Mouse (Mus musculus) forebrain, postnatal 0 days (tissue): ENCODE results near the gene Inpp5a. TPM values are rescaled to one million over a fixed set of nuclear protein-coding genes. Genes with fewer than 3 reads are reported as not detected.

Experiments used
- ATAC-seq: fragments of 200-750 bp; cut with Nextera tagmentation; 2 replicates; pipeline ENCODE4 v1.8.0; 2017; ENCODE audit warnings: mild to moderate bottlenecking, moderate library complexity
- DNase-seq: peaks from one replicate; pipeline ENCODE4 v3.0.0-alpha.2; 2015
- H3K27ac ChIP-seq: fragments of 300-500 bp; sonication (generic); 2 replicates; pipeline ENCODE4 v1.5.1; 2014; ENCODE audit warnings: low read depth, mild to moderate bottlenecking, antibody characterized with exemption, low read length, moderate library complexity, mixed read lengths
- H3K27me3 ChIP-seq: fragments of 300-500 bp; sonication (generic); 2 replicates; pipeline ENCODE4 v1.6.1; 2014; ENCODE audit warnings: mild to moderate bottlenecking, low read length, mixed read lengths; ENCODE audit not compliant: insufficient read depth
- H3K36me3 ChIP-seq: fragments of 300-500 bp; sonication (generic); 2 replicates; pipeline ENCODE4 v1.6.1; 2014; ENCODE audit warnings: mild to moderate bottlenecking, moderate library complexity; ENCODE audit not compliant: insufficient read depth
- H3K4me1 ChIP-seq: fragments of 300-500 bp; sonication (generic); 2 replicates; pipeline ENCODE4 v1.6.1; 2014; ENCODE audit warnings: antibody characterized with exemption; ENCODE audit not compliant: insufficient read depth
- H3K4me2 ChIP-seq: fragments of 300-500 bp; sonication (generic); 2 replicates; pipeline ENCODE4 v1.6.1; 2014; ENCODE audit warnings: low read depth, mild to moderate bottlenecking, moderate library complexity
- H3K4me3 ChIP-seq: fragments of 300-500 bp; sonication (generic); 2 replicates; pipeline ENCODE4 v1.5.1; 2014; ENCODE audit warnings: low read depth, low read length, mixed read lengths
- H3K9ac ChIP-seq: fragments of 300-500 bp; sonication (generic); 2 replicates; pipeline ENCODE4 v1.6.1; 2014; ENCODE audit warnings: mild to moderate bottlenecking
- H3K9me3 ChIP-seq: fragments of 300-500 bp; sonication (generic); 2 replicates; pipeline ENCODE4 v1.6.1; 2016; ENCODE audit warnings: low read length
- CTCF ChIP-seq: sonication (generic); IDR thresholded peaks from 2 replicates; pipeline ENCODE4 v1.5.1; 2016; ENCODE audit warnings: antibody characterized with exemption, control low read depth, low read depth
- WGBS: fragments of 180-500 bp; shearing (Covaris S2); extraction: QIAGEN DNeasy Blood & Tissue Kit; methylation state at CpG from one replicate; pipeline ENCODE4 v1.1.7; 2014; 5-methylcytosine and 5-hydroxymethylcytosine counted together
- polyA plus RNA-seq: library from polyadenylated mRNA; unstranded; fragments of >200 nt; fragmentation: Nextera tagmentation; extraction: Ambion mirVana; gene quantifications from 2 replicates; pipeline ENCODE4 v1.2.1, GENCODE M21; 2015
- total RNA-seq: library from RNA; depleted of rRNA; stranded (reverse); fragments of >200 nt; gene quantifications from 2 replicates; pipeline ENCODE4 v1.2.3, GENCODE M21; 2014

The Inpp5a gene
- total and polyA plus RNA-seq, 2 experiments from 2014 or later: 8.8 to 16.3 TPM

DNA sequence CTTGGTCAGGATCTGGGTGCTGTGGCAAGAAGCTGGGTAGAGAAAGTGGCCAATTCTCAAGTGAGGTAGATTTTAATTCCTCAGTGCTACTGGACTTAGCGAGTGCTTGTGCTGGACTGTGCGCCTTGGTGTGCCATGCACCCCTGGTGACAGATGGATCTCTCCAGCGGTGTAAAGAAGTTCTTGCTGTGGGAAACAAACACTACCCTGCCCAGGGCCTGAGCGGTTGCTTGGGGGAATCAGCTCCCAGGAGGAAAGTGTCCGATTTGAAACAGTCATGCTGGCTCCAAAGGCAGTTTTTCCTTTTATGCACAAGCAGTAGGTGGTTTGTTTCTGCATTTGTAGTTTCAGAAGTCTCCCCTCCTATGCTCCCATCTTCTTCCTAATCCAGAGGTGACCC, 2.8 kb downstream of the Inpp5a start:
- Histone ChIP-seq H3K4me3 (no peak overlapping the region), H3K4me2 (no peak overlapping the region), H3K27me3 (no peaks in the 10 kb centered on the region), H3K9me3 (no peaks in the 10 kb centered on the region), H3K27ac (no peak overlapping the region), H3K9ac (no peak overlapping the region), H3K36me3 (no peaks in the 10 kb centered on the region), H3K4me1 (peaks cover 26% of the 10 kb centered on the region)
- no peak for TF ChIP-seq CTCF
- no peak for DNase-seq
- 77% methylated on average over 5 of the region's 5 CpGs for WGBS
- no peak for ATAC-seq

DNA sequence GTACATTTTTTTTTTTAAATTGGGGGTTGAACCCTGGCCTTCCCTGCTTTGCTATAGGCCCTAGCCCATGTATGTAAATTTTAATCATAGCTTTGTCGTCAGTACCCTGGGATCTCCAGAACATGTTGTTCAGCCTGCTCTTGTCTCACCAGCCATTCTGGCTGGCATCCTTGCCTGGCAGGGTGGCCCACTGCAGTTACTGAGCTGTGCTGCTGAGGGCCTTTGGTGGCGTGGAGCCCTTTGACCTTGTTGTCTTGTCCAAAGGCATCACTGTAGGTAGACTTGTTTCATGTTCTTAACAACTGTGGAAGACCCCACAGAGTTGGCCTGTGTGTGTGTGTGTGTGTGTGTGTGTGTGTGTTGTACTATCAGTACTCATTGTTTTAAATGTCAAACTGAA, 3.2 kb downstream of the Inpp5a start:
- no peak overlapping the region for H3K27ac ChIP-seq
- H3K4me3 ChIP-seq: no peak overlapping the region
- no peak for DNase-seq
- H3K4me2 ChIP-seq: no peak overlapping the region
- 80% methylated on average over 2 of the region's 2 CpGs for WGBS
- TF ChIP-seq CTCF: no peak
- peaks cover 22% of the 10 kb centered on the region for H3K4me1 ChIP-seq
- ATAC-seq: no peak
- H3K9ac ChIP-seq: no peak overlapping the region
- H3K36me3 ChIP-seq: no peaks in the 10 kb centered on the region
- H3K27me3 ChIP-seq: no peaks in the 10 kb centered on the region
- H3K9me3 ChIP-seq: no peaks in the 10 kb centered on the region

DNA sequence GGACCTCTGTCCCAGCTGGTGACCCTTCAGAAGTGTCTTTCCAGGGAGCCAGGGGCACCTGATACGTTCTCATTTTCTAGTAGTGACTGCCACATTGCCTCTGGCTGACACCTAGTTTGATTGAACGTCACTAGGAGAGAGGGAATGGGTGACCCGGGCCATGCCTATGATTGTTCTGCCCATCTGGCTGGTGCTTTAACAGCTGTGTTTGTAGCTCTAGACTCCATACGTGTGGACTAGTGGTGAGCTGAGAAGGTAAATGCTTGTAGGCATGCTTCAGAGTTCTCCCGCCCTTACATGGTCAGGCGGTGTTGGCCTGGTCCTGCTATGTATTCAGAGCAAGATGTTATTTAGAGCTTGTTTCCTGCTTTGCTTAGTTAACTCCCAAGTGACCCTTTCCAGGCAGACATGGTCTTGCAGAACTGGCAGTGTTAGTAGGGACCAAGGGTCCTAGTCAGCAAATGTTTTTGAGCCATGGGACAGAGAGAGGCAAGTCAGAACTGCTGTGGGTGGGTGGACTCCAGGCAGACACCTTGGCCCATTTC, 3.9 kb downstream of the Inpp5a start:
- 76% methylated on average over 6 of the region's 6 CpGs for WGBS
- no peaks in the 10 kb centered on the region for H3K36me3 ChIP-seq
- H3K4me3 ChIP-seq: no peak overlapping the region
- ATAC-seq: no peak
- TF ChIP-seq CTCF: no peak
- DNase-seq: no peak
- peaks cover 18% of the 10 kb centered on the region; the same call in 1 of the 2 replicates for H3K4me1 ChIP-seq
- H3K4me2 ChIP-seq: no peak overlapping the region
- H3K27me3 ChIP-seq: no peaks in the 10 kb centered on the region
- no peaks in the 10 kb centered on the region for H3K9me3 ChIP-seq
- H3K27ac ChIP-seq: no peak overlapping the region
- H3K9ac ChIP-seq: no peak overlapping the region

DNA sequence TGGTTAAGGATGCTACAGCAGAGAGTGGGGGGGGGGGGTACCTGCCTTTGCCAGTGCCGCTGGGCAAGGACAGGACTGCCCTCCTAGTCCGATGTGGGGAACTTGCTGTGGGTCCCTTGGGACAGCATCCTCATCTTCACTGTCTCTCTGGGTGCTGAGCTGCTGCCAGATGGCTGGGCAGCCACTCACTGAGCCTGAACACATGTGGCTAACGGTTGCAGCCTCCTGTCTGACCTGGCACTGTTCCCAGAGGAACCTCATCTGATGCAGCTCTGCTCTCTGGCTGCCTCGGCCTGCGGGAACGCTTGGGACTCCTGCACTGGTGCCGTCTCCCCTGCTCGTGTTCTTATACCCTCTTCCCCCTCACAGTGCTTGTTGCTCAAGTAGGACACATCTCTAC, 8.6 kb downstream of the Inpp5a start:
- Histone ChIP-seq H3K36me3 (no peaks in the 10 kb centered on the region), H3K4me3 (no peak overlapping the region), H3K9ac (no peak overlapping the region), H3K4me1 (no peaks in the 10 kb centered on the region), H3K27ac (no peak overlapping the region), H3K27me3 (no peaks in the 10 kb centered on the region), H3K4me2 (no peak overlapping the region), H3K9me3 (no peaks in the 10 kb centered on the region)
- WGBS: 32% methylated on average over 8 of the region's 8 CpGs
- DNase-seq (no peak), ATAC-seq (0 out of 2 replicates have a peak, but pooled peaks have one; percentile 14)
- no peak for TF ChIP-seq CTCF

DNA sequence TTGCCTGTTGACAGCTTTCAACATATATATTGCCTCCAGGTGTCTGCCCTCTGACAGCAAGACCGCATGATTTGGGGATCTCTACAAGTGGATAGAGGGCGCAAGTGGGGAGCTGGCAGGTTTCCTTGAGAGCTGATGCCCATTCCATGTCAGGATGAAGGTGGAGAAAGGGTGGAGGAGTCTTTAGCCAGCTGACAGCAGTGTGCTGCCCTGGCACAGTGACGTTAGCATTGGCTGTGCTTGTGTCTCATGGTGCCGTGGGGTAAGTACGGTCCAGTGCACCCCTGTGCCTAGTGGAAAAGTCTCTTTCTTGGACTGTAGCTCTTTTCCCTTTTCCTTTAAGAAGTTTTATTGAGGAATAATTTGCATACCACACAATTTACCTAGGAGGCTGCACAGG, 9.2 kb downstream of the Inpp5a start:
- Histone ChIP-seq H3K4me3 (no peak overlapping the region), H3K36me3 (no peaks in the 10 kb centered on the region), H3K9me3 (no peaks in the 10 kb centered on the region), H3K4me2 (no peak overlapping the region), H3K27ac (no peak overlapping the region), H3K27me3 (no peaks in the 10 kb centered on the region), H3K4me1 (no peaks in the 10 kb centered on the region), H3K9ac (no peak overlapping the region)
- TF ChIP-seq CTCF: no peak
- DNase-seq (no peak), ATAC-seq (no peak)
- 79% methylated on average over 5 of the region's 5 CpGs for WGBS

DNA sequence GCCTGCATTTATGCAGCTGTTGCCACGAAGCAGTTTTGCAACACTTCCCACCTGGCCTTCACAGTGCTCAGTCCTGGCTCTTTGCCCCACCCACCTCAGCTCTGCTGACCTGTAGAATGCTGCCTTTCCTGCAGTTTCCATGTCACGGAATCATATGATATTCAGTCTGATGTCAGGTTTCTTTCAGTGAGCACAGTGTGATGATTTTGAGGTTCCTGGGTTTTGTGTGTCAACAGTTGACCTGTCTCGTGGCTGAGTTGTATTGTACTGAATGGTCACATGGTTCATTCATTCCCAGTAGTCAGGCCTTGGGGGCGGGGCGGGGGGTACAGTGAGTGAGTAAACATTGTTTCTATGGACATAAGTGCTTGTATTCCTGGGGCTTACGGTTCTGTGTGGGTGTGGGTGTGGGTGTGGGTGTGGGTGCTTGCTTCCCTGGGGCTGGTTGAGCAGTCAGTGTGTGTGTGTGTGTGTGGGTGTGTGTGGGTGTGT, 9.7 kb downstream of the Inpp5a start:
- Histone ChIP-seq H3K36me3 (no peaks in the 10 kb centered on the region), H3K9me3 (no peaks in the 10 kb centered on the region), H3K9ac (no peak overlapping the region), H3K4me2 (no peak overlapping the region), H3K27ac (no peak overlapping the region), H3K4me3 (no peak overlapping the region), H3K27me3 (no peaks in the 10 kb centered on the region), H3K4me1 (no peaks in the 10 kb centered on the region)
- TF ChIP-seq CTCF: no peak
- 69% methylated on average over 6 of the region's 6 CpGs for WGBS
- no peak for DNase-seq
- ATAC-seq: no peak

DNA sequence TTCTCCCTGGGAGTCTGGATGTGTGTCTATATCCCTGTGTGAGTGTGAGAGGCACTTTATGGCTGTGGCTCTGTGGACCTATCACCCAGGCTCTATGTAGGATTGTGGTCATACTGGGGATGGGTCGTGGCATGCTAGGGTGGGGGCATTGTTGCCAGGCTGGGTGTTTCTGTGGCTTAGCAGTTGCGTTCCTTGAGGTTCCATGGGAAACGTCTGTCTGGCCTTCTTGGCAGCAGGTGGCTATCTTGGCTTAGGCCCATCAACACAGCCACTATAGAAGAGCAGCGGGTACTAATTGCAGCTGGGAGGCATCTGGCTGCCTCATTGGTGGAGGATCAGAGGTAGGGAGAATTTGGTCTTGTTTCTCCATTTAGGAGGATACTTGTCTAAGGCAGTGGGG, 10.7 kb downstream of the Inpp5a start:
- no peak overlapping the region for H3K4me3 ChIP-seq
- no peaks in the 10 kb centered on the region for H3K9me3 ChIP-seq
- no peaks in the 10 kb centered on the region for H3K4me1 ChIP-seq
- no peak for ATAC-seq
- no peak overlapping the region for H3K4me2 ChIP-seq
- no peak for TF ChIP-seq CTCF
- H3K27ac ChIP-seq: no peak overlapping the region
- H3K9ac ChIP-seq: no peak overlapping the region
- no peaks in the 10 kb centered on the region for H3K36me3 ChIP-seq
- WGBS: 55% methylated on average over 4 of the region's 4 CpGs
- no peak for DNase-seq
- no peaks in the 10 kb centered on the region for H3K27me3 ChIP-seq
